ENCODE assay signal across 25 mouse cellular contexts in the genomic region with DNA sequence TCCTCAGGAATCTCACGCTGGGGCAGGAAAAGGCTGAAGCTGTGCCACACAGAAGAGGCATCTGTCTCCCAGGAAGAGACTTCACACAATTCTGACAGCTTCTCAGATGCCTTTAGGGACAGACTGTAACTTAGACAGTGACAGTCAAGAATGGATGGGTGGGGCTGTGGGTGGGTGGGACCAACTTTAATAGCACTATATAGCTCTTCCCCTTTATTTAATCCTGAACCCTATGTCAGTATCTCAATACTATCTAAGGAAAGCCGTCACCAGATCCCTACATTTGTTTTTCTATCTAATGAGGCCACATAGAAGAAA. TPM values are rescaled to one million over a fixed set of nuclear protein-coding genes. Genes with fewer than 3 reads are reported as not detected.
DNase-seq lines count a peak whose midpoint lies in the region; ATAC-seq and TF ChIP-seq lines count a peak whose summit lies in the region.
"Had no signal": no experiment of that assay in that cellular context is flagged by ENCODE, and none has a peak within 500 bp of the region (broad histone marks: within the 10 kb centered on the region; RNA-seq: fewer than 3 reads in every experiment).

No protein-coding gene starts in this region.

- intact Hi-C loops in heart, postnatal 10 days (cut with DNase I), result no loop called here

- H3K4me1 ChIP-seq in embryonic facial prominence, embryonic 14.5 days (ENCODE audit: control insufficient read depth, insufficient read depth, low read length), result peaks cover 9% of the 10 kb centered on the region; the same call in 1 of the 2 replicates
- peaks cover 13% of the 10 kb centered on the region for H3K4me1 ChIP-seq in embryonic facial prominence, embryonic 10.5 days
- H3K4me1 ChIP-seq in heart, embryonic 12.5 days (replicated peaks), result peaks cover 15% of the 10 kb centered on the region
- H3K4me1 ChIP-seq in kidney, embryonic 16.5 days (ENCODE audit: insufficient read depth, low read length), result peaks cover 11% of the 10 kb centered on the region
- peaks cover 11% of the 10 kb centered on the region for H3K4me1 ChIP-seq in limb, embryonic 15.5 days
- H3K4me1 ChIP-seq in forebrain, postnatal 0 days (ENCODE audit: insufficient read depth), result no peaks in the 10 kb centered on the region
- H3K4me1 ChIP-seq: neural tube, embryonic 15.5 days; stomach, embryonic 15.5 days had no signal

- no peak overlapping the region for H3K4me2 ChIP-seq in embryonic facial prominence, embryonic 14.5 days (ENCODE audit: low read depth, low read length)
- H3K4me2 ChIP-seq in heart, embryonic 12.5 days, result peak overlapping the region; percentile 2; the same call in 1 of the 2 replicates
- no peak overlapping the region for H3K4me2 ChIP-seq in kidney, embryonic 16.5 days (replicated peaks; ENCODE audit: low read depth, low read length)
- H3K4me2 ChIP-seq in limb, embryonic 15.5 days, result no peak overlapping the region
- H3K4me2 ChIP-seq in forebrain, postnatal 0 days (ENCODE audit: low read depth), result no peak overlapping the region
- H3K4me2 ChIP-seq: hindbrain, embryonic 14.5 days; liver, embryonic 13.5 days; neural tube, embryonic 15.5 days; stomach, embryonic 15.5 days had no signal

- 0 out of 2 replicates have a peak overlapping the region, but pooled peaks have one; percentile 48 for H3K27ac ChIP-seq in embryonic facial prominence, embryonic 14.5 days (replicated peaks; ENCODE audit: low read depth, low read length)
- no peak overlapping the region for H3K27ac ChIP-seq in embryonic facial prominence, embryonic 10.5 days (replicated peaks)
- no peak overlapping the region; the same call in 1 of the 2 replicates for H3K27ac ChIP-seq in heart, embryonic 12.5 days (ENCODE audit: poor library complexity, severe bottlenecking)
- peak overlapping the region; percentile 46; the same call in 1 of the 2 replicates for H3K27ac ChIP-seq in kidney, embryonic 16.5 days (ENCODE audit: low read length)
- peak overlapping the region; percentile 62 for H3K27ac ChIP-seq in limb, embryonic 15.5 days
- H3K27ac ChIP-seq in forebrain, postnatal 0 days (ENCODE audit: low read depth, low read length), result no peak overlapping the region
- H3K27ac ChIP-seq: hindbrain, embryonic 14.5 days; liver, embryonic 13.5 days; neural tube, embryonic 15.5 days; stomach, embryonic 15.5 days had no signal

- ATAC-seq in embryonic facial prominence, embryonic 14.5 days (ENCODE audit: low read depth), result peak; percentile 55; the same call in 1 of the 2 replicates
- ATAC-seq in heart, embryonic 12.5 days (ENCODE audit: insufficient number of reproducible peaks, low FRiP score), result no peak
- ATAC-seq in kidney, embryonic 16.5 days (ENCODE audit: low FRiP score, low TSS enrichment), result no peak; the same call in 1 of the 2 replicates
- ATAC-seq in limb, embryonic 15.5 days (ENCODE audit: insufficient number of reproducible peaks, low FRiP score, low TSS enrichment, low read depth), result peak; percentile 52; the same call in 1 of the 2 replicates
- no peak for ATAC-seq in forebrain, postnatal 0 days
- ATAC-seq: forebrain, embryonic 14.5 days; intestine, postnatal 0 days; lung, postnatal 0 days had no signal

- no peaks in the 10 kb centered on the region for H3K36me3 ChIP-seq in embryonic facial prominence, embryonic 14.5 days (ENCODE audit: control insufficient read depth, insufficient read depth, low read length)
- no peaks in the 10 kb centered on the region for H3K36me3 ChIP-seq in embryonic facial prominence, embryonic 10.5 days (replicated peaks)
- no peaks in the 10 kb centered on the region for H3K36me3 ChIP-seq in heart, embryonic 12.5 days
- no peaks in the 10 kb centered on the region for H3K36me3 ChIP-seq in kidney, embryonic 16.5 days (ENCODE audit: insufficient read depth, low read length)
- H3K36me3 ChIP-seq in limb, embryonic 15.5 days, result no peaks in the 10 kb centered on the region
- no peaks in the 10 kb centered on the region for H3K36me3 ChIP-seq in forebrain, postnatal 0 days (ENCODE audit: insufficient read depth)
- H3K36me3 ChIP-seq: G1E; liver, embryonic 13.5 days; neural tube, embryonic 15.5 days; stomach, embryonic 15.5 days had no signal

- H3K4me3 ChIP-seq in embryonic facial prominence, embryonic 14.5 days (ENCODE audit: low read depth, low read length), result no peak overlapping the region
- H3K4me3 ChIP-seq in embryonic facial prominence, embryonic 10.5 days, result no peak overlapping the region
- H3K4me3 ChIP-seq in heart, embryonic 12.5 days, result no peak overlapping the region
- H3K4me3 ChIP-seq in kidney, embryonic 16.5 days (ENCODE audit: low read length), result no peak overlapping the region
- no peak overlapping the region for H3K4me3 ChIP-seq in limb, embryonic 15.5 days
- no peak overlapping the region for H3K4me3 ChIP-seq in forebrain, postnatal 0 days (ENCODE audit: low read depth, low read length)
- H3K4me3 ChIP-seq: liver, embryonic 13.5 days; megakaryocyte, embryonic 14.5 days; neural tube, embryonic 15.5 days; stomach, embryonic 15.5 days had no signal

- WGBS in embryonic facial prominence, embryonic 14.5 days, result 18% methylated on average over 2 of the region's 2 CpGs
- WGBS in embryonic facial prominence, embryonic 10.5 days, result 33% methylated on average over 2 of the region's 2 CpGs
- WGBS in heart, embryonic 12.5 days, result 31% methylated on average over 2 of the region's 2 CpGs
- WGBS in kidney, embryonic 16.5 days, result 27% methylated on average over 2 of the region's 2 CpGs
- WGBS in limb, embryonic 15.5 days, result 14% methylated on average over 2 of the region's 2 CpGs
- 42% methylated on average over 2 of the region's 2 CpGs for WGBS in forebrain, postnatal 0 days

- DNase-seq in embryonic facial prominence, embryonic 14.5 days (ENCODE audit: low spot score), result peak; percentile 45
- DNase-seq in embryonic facial prominence, embryonic 10.5 days (ENCODE audit: low spot score), result no peak
- DNase-seq in heart, postnatal 10 days, result no peak
- DNase-seq in kidney, postnatal 14 days, result no peak
- no peak for DNase-seq in forebrain, postnatal 0 days
- DNase-seq: cerebellum, adult 11 months; cerebellum, adult 9-11 months; kidney, adult 9 months; kidney, postnatal 25 days; liver, embryonic 13.5 days; lung, adult 18-20 months; lung, postnatal 4 days; midbrain, embryonic 14.5 days; right cerebral cortex, postnatal 25 days had no signal

- H3K9me3 ChIP-seq in embryonic facial prominence, embryonic 14.5 days (ENCODE audit: control insufficient read depth, low read length), result no peaks in the 10 kb centered on the region
- no peaks in the 10 kb centered on the region for H3K9me3 ChIP-seq in embryonic facial prominence, embryonic 10.5 days
- H3K9me3 ChIP-seq in heart, embryonic 12.5 days (replicated peaks), result no peaks in the 10 kb centered on the region
- no peaks in the 10 kb centered on the region for H3K9me3 ChIP-seq in kidney, embryonic 16.5 days (ENCODE audit: low read length)
- no peaks in the 10 kb centered on the region for H3K9me3 ChIP-seq in limb, embryonic 15.5 days
- H3K9me3 ChIP-seq in forebrain, postnatal 0 days (ENCODE audit: low read length), result no peaks in the 10 kb centered on the region
- H3K9me3 ChIP-seq: liver, embryonic 13.5 days; neural tube, embryonic 15.5 days; stomach, embryonic 15.5 days had no signal

- no peak for TF ChIP-seq CTCF in forebrain, postnatal 0 days (IDR thresholded peaks at IDR 0.05; ENCODE audit: low read depth)

- no peak overlapping the region for H3K9ac ChIP-seq in embryonic facial prominence, embryonic 14.5 days (ENCODE audit: low read depth, low read length)
- H3K9ac ChIP-seq in heart, embryonic 12.5 days, result no peak overlapping the region
- no peak overlapping the region for H3K9ac ChIP-seq in kidney, embryonic 16.5 days (replicated peaks; ENCODE audit: low read length)
- no peak overlapping the region for H3K9ac ChIP-seq in limb, embryonic 15.5 days
- no peak overlapping the region for H3K9ac ChIP-seq in forebrain, postnatal 0 days
- H3K9ac ChIP-seq: hindbrain, embryonic 14.5 days; liver, embryonic 13.5 days; neural tube, embryonic 15.5 days; stomach, embryonic 15.5 days had no signal

- no peaks in the 10 kb centered on the region for H3K27me3 ChIP-seq in embryonic facial prominence, embryonic 14.5 days (replicated peaks; ENCODE audit: control insufficient read depth, insufficient read depth, low read length)
- no peaks in the 10 kb centered on the region for H3K27me3 ChIP-seq in embryonic facial prominence, embryonic 10.5 days (replicated peaks; ENCODE audit: low read depth, poor library complexity, severe bottlenecking)
- H3K27me3 ChIP-seq in heart, embryonic 12.5 days (replicated peaks), result no peaks in the 10 kb centered on the region
- H3K27me3 ChIP-seq in kidney, embryonic 16.5 days (ENCODE audit: insufficient read depth, low read length), result no peaks in the 10 kb centered on the region
- H3K27me3 ChIP-seq in limb, embryonic 15.5 days, result no peaks in the 10 kb centered on the region
- no peaks in the 10 kb centered on the region for H3K27me3 ChIP-seq in forebrain, postnatal 0 days (ENCODE audit: insufficient read depth, low read length)
- H3K27me3 ChIP-seq: liver, embryonic 13.5 days; neural tube, embryonic 15.5 days; stomach, embryonic 15.5 days had no signal

RNA-seq across cellular contexts. Expression of gene Kifc3, which starts 24.5 kb away (rescaled TPM):
- polyA plus RNA-seq in embryonic facial prominence, embryonic 14.5 days (2014; fragmentation: Nextera tagmentation; extraction: Ambion mirVana), result 13.4 and 13.6 TPM in 2 replicates
- 8.4 and 8.7 TPM in 2 replicates for polyA plus RNA-seq in embryonic facial prominence, embryonic 10.5 days (2016; fragmentation: Nextera tagmentation; extraction: Ambion mirVana)
- 13.4 and 16.4 TPM in 2 replicates for polyA plus RNA-seq in heart, embryonic 12.5 days (2016; fragmentation: Nextera tagmentation; extraction: Ambion mirVana)
- 10 to 100 TPM; 64.8 to 73.9 TPM for total RNA-seq in heart, postnatal 10 days (2021)
- polyA plus RNA-seq in kidney, embryonic 16.5 days (2015; fragmentation: Nextera tagmentation; extraction: Ambion mirVana), result 32.5 and 37.7 TPM in 2 replicates
- 19.1 and 20.7 TPM in 2 replicates for polyA plus RNA-seq in limb, embryonic 15.5 days (2015; fragmentation: Nextera tagmentation; extraction: Ambion mirVana)
- 53.9 and 54.1 TPM in 2 replicates for total RNA-seq in forebrain, postnatal 0 days (2014; rRNA removed)
- 32.7 and 33.2 TPM in 2 replicates for polyA plus RNA-seq in forebrain, postnatal 0 days (2015; fragmentation: Nextera tagmentation; extraction: Ambion mirVana)
- polyA plus RNA-seq: G1E had no signal

Comparison
In these comparisons a context has a peak if more than half of its experiments do, and no peak if none do; other contexts are left out.
1. H3K27ac ChIP-seq: peak in embryonic facial prominence, embryonic 14.5 days (single experiment), kidney, embryonic 16.5 days (single experiment) and limb, embryonic 15.5 days (single experiment); none in embryonic facial prominence, embryonic 10.5 days (single experiment), heart, embryonic 12.5 days (single experiment) and forebrain, postnatal 0 days (single experiment).
2. ATAC-seq: peak in embryonic facial prominence, embryonic 14.5 days (single experiment) and limb, embryonic 15.5 days (single experiment); none in heart, embryonic 12.5 days (single experiment), kidney, embryonic 16.5 days (single experiment) and forebrain, postnatal 0 days (single experiment).